16 mouse cellular contexts compared by ENCODE assay signal in the genomic region with DNA sequence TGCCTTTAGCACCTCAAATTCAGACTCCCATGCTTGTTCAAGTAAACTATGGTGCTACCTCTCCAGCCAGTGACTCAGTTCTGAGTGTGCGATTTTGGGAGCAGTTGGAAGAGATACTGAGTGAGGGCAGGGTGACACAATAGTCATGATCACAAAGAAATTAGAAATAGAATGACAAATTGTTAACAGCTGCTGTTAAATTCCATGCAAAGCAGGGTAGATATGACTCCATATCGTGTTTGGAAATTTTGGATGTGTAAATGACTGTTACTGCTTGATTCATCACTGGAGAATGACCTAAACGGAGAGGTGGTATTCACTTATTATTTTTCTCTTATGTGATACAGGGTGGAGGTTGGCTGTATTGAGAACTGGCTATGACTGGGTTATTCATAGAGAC.
"Had no signal": no experiment of that assay in that cellular context is flagged by ENCODE, and none has a peak within 500 bp of the region (broad histone marks: within the 10 kb centered on the region; RNA-seq: fewer than 3 reads in every experiment).

No protein-coding gene starts in this region.

- H3K36me3 ChIP-seq: midbrain, embryonic 13.5 days; midbrain, embryonic 15.5 days; neural tube, embryonic 13.5 days; neural tube, embryonic 15.5 days had no signal

- DNase-seq: lung, adult 18-20 months; lung, embryonic 14.5 days; lung, postnatal 10 days; lung, postnatal 4 days; retina, postnatal 1 day; right cerebral cortex, adult 18-20 months; right cerebral cortex, postnatal 25 days; right cerebral cortex, postnatal 4 days; spleen, adult 18-20 months; thymus, adult 18-20 months; thymus, postnatal 14 days; thymus, postnatal 36 days had no signal

- H3K4me3 ChIP-seq: midbrain, embryonic 13.5 days; midbrain, embryonic 15.5 days; neural tube, embryonic 13.5 days; neural tube, embryonic 15.5 days had no signal

- H3K4me1 ChIP-seq: midbrain, embryonic 13.5 days; midbrain, embryonic 15.5 days; neural tube, embryonic 13.5 days; neural tube, embryonic 15.5 days had no signal

- H3K9ac ChIP-seq: lung, embryonic 14.5 days; midbrain, embryonic 13.5 days; midbrain, embryonic 15.5 days; neural tube, embryonic 13.5 days; neural tube, embryonic 15.5 days had no signal

- H3K27ac ChIP-seq: midbrain, embryonic 13.5 days; midbrain, embryonic 15.5 days; neural tube, embryonic 13.5 days; neural tube, embryonic 15.5 days had no signal

- H3K9me3 ChIP-seq: midbrain, embryonic 13.5 days; midbrain, embryonic 15.5 days; neural tube, embryonic 13.5 days; neural tube, embryonic 15.5 days had no signal
